Mouse (Mus musculus): ENCODE results near the gene Clip4.

Gene Clip4

GRCm38 (mm10) chr17:71874077-71874476, 105.8 kb downstream of the Clip4 start:
- DNase-seq (ENCODE audit: low spot score), result peak; percentile 81

DNA sequence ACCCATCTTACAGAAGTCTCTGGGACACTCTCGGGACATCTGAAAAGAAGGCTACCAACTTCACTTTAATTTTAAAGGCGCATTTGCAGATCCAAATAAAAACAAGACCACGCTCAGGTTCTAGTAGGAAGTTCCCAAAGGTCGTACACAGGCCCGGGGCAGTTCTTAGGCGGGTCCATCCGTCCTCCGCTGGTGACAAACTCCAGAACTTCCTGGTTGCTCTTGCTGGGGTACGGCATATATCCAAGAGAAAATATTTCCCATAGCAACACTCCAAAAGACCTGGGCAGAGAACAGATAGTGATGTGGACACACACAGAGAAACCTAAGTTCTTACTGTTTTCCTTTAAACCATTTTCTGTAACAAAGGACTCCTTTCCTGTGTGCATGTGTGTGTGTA, 106.5 kb downstream of the Clip4 start:
- DNase-seq (ENCODE audit: low spot score), result no peak

DNA sequence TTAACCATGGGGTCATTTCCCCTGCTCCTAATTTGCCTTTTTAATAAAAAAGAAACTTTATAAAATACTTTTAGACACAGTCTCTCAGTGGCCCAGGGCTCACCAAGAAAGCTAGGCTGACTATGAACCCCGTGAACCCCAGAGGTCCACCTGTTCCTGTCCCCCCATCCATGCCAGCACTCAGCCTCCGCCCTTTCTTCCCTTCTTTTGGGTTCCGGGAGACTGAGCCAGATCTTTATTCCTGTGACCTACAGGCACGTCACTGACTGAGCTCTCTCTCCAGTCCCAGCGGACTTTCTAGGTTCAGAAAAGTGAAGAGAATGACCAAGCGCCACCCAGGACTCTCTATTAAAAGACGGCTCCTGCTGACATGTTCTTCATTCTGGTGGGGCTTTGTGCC, 107.2 kb downstream of the Clip4 start:
- DNase-seq (ENCODE audit: low spot score), result no peak

- no peak for DNase-seq (ENCODE audit: low spot score)
Measured at GRCm38 (mm10) chr17:71881369-71881768, 113.1 kb downstream of the Clip4 start.

DNA sequence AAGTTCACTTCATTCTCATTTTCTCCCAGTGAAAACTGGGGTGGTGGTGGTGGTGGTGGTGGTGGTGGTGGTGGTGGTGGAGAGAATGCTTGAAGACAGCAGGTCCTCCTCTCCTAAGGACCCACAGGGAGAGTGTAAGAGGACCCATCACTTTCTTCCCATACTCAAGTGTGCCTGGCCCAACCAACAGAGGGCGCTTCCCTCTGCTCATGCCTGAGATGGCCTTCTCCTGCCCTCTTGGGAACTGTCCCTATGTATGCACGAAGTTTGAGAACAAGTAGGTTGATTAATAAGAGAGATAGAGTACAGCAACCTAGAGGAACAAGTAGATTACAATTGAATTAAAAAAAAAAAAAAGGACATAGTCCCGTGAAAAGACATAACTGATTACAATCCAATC, 140.8 kb downstream of the Clip4 start:
- DNase-seq (ENCODE audit: low spot score), result peak; percentile 19

GRCm38 (mm10) chr17:71913188-71913587, 144.9 kb downstream of the Clip4 start:
- no peak for DNase-seq (ENCODE audit: low spot score)

All from urinary bladder, postnatal 25 days (tissue).